Mouse (Mus musculus) intestine, embryonic 16.5 days (tissue): ENCODE measurements around the gene Serpinb7. TPM values are rescaled to one million over a fixed set of nuclear protein-coding genes. Genes with fewer than 3 reads are reported as not detected.
A peak's percentile ranks its signal among the peaks of the same experiment; 100 is the strongest.

Experiments used
- ATAC-seq: fragments of 200-750 bp; cut with Nextera tagmentation; 2 replicates; pipeline ENCODE4 v1.8.0; 2017; ENCODE audit warnings: moderate TSS enrichment, moderate library complexity
- H3K27ac ChIP-seq: fragments of 300-500 bp; sonication (generic); 2 replicates; pipeline ENCODE4 v1.5.1; 2014; ENCODE audit warnings: mild to moderate bottlenecking, low read length
- H3K27me3 ChIP-seq: fragments of 300-500 bp; sonication (generic); replicated peaks from 2 replicates; pipeline ENCODE4 v1.6.1; 2014; ENCODE audit warnings: low read length, control low read depth, mixed read lengths; ENCODE audit not compliant: control insufficient read depth, insufficient read depth
- H3K36me3 ChIP-seq: fragments of 300-500 bp; sonication (generic); 2 replicates; pipeline ENCODE4 v1.6.1; 2014; ENCODE audit warnings: low read length, control low read depth; ENCODE audit not compliant: control insufficient read depth, insufficient read depth
- H3K4me1 ChIP-seq: fragments of 300-500 bp; sonication (generic); 2 replicates; pipeline ENCODE4 v1.6.1; 2014; ENCODE audit warnings: low read length, control low read depth, mixed read lengths; ENCODE audit not compliant: control insufficient read depth, insufficient read depth
- H3K4me2 ChIP-seq: fragments of 300-500 bp; sonication (generic); 2 replicates; pipeline ENCODE4 v1.6.1; 2014; ENCODE audit warnings: low read depth, low read length, control low read depth
- H3K4me3 ChIP-seq: fragments of 300-500 bp; sonication (generic); 2 replicates; pipeline ENCODE4 v1.5.1; 2014; ENCODE audit warnings: mild to moderate bottlenecking, low read length
- H3K9ac ChIP-seq: fragments of 300-500 bp; sonication (generic); 2 replicates; pipeline ENCODE4 v1.6.1; 2014; ENCODE audit warnings: low read depth, low read length
- H3K9me3 ChIP-seq: fragments of 300-500 bp; sonication (generic); 2 replicates; pipeline ENCODE4 v1.6.1; 2016; ENCODE audit warnings: low read length, control low read depth; ENCODE audit not compliant: control insufficient read depth
- WGBS: fragments of 180-500 bp; shearing (Covaris S2); extraction: QIAGEN DNeasy Blood & Tissue Kit; methylation state at CpG from one replicate; pipeline ENCODE4 v1.1.7; 2014; 5-methylcytosine and 5-hydroxymethylcytosine counted together
- polyA plus RNA-seq: library from polyadenylated mRNA; unstranded; fragments of >200 nt; fragmentation: Nextera tagmentation; extraction: Ambion mirVana; gene quantifications from 2 replicates; pipeline ENCODE4 v1.2.1, GENCODE M21; 2015

Serpinb7 gene
- polyA plus RNA-seq, 1 experiment from 2014 or later: 0.11 TPM

- Histone ChIP-seq H3K4me3 (no peak overlapping the region), H3K27ac (no peak overlapping the region), H3K4me1 (no peaks in the 10 kb centered on the region), H3K9me3 (no peaks in the 10 kb centered on the region), H3K36me3 (no peaks in the 10 kb centered on the region), H3K9ac (no peak overlapping the region), H3K4me2 (no peak overlapping the region), H3K27me3 (no peaks in the 10 kb centered on the region)
- no peak for ATAC-seq
- 78% methylated on average over 5 of the region's 5 CpGs for WGBS
Observed at GRCm38 (mm10) chr1:107445352-107445751, 45.9 kb downstream of the Serpinb7 start.

- no peak overlapping the region for H3K27ac ChIP-seq
- no peak overlapping the region for H3K9ac ChIP-seq
- H3K27me3 ChIP-seq: no peaks in the 10 kb centered on the region
- H3K4me3 ChIP-seq: no peak overlapping the region
- no peaks in the 10 kb centered on the region for H3K9me3 ChIP-seq
- no peaks in the 10 kb centered on the region for H3K36me3 ChIP-seq
- H3K4me1 ChIP-seq: no peaks in the 10 kb centered on the region
- H3K4me2 ChIP-seq: no peak overlapping the region
- 71% methylated on average over 3 of the region's 3 CpGs for whole genome bisulfite sequencing
- ATAC-seq: no peak
Observed at GRCm38 (mm10) chr1:107447228-107447931, 47.9 kb downstream of the Serpinb7 start.

GRCm38 (mm10) chr1:107479909-107480308 lies 80.5 kb downstream of the Serpinb7 start:
- Histone ChIP-seq H3K4me1 (no peaks in the 10 kb centered on the region), H3K4me3 (no peak overlapping the region), H3K36me3 (no peaks in the 10 kb centered on the region), H3K9me3 (no peaks in the 10 kb centered on the region), H3K27me3 (no peaks in the 10 kb centered on the region), H3K4me2 (no peak overlapping the region), H3K9ac (no peak overlapping the region), H3K27ac (no peak overlapping the region)
- ATAC-seq: no peak

- H3K4me3 ChIP-seq: no peak overlapping the region
- peak; percentile 81 for ATAC-seq
- H3K9me3 ChIP-seq: no peaks in the 10 kb centered on the region
- H3K36me3 ChIP-seq: no peaks in the 10 kb centered on the region
- H3K4me1 ChIP-seq: no peaks in the 10 kb centered on the region
- no peak overlapping the region for H3K9ac ChIP-seq
- WGBS: 21% methylated on average over 11 of the region's 11 CpGs
- 0 out of 2 replicates have a peak overlapping the region, but pooled peaks have one; percentile 25 for H3K4me2 ChIP-seq
- no peaks in the 10 kb centered on the region for H3K27me3 ChIP-seq
- no peak overlapping the region for H3K27ac ChIP-seq
Observed at GRCm38 (mm10) chr1:107481452-107481851, 82.0 kb downstream of the Serpinb7 start.

GRCm38 (mm10) chr1:107489577-107489976 lies 90.1 kb downstream of the Serpinb7 start:
- Histone ChIP-seq H3K36me3 (no peaks in the 10 kb centered on the region), H3K4me3 (no peak overlapping the region), H3K27ac (no peak overlapping the region), H3K9ac (no peak overlapping the region), H3K4me1 (no peaks in the 10 kb centered on the region), H3K9me3 (no peaks in the 10 kb centered on the region), H3K4me2 (no peak overlapping the region), H3K27me3 (no peaks in the 10 kb centered on the region)
- no peak for ATAC-seq
- 81% methylated on average over 8 of the region's 8 CpGs for WGBS

- Histone ChIP-seq H3K36me3 (no peaks in the 10 kb centered on the region), H3K27me3 (no peaks in the 10 kb centered on the region), H3K27ac (no peak overlapping the region), H3K9ac (no peak overlapping the region), H3K9me3 (no peaks in the 10 kb centered on the region), H3K4me2 (no peak overlapping the region), H3K4me3 (no peak overlapping the region), H3K4me1 (no peaks in the 10 kb centered on the region)
- WGBS: 83% methylated on average over 2 of the region's 2 CpGs
- ATAC-seq: no peak
Observed at GRCm38 (mm10) chr1:107496789-107497188, 97.3 kb downstream of the Serpinb7 start.

GRCm38 (mm10) chr1:107502025-107502424 lies 102.6 kb downstream of the Serpinb7 start:
- no peak overlapping the region for H3K4me3 ChIP-seq
- H3K9me3 ChIP-seq: no peaks in the 10 kb centered on the region
- no peaks in the 10 kb centered on the region for H3K36me3 ChIP-seq
- no peak for ATAC-seq
- H3K4me2 ChIP-seq: no peak overlapping the region
- no peaks in the 10 kb centered on the region for H3K4me1 ChIP-seq
- no peak overlapping the region for H3K27ac ChIP-seq
- no peak overlapping the region for H3K9ac ChIP-seq
- H3K27me3 ChIP-seq: no peaks in the 10 kb centered on the region

Other genes starting within 250 kb of the Serpinb7 start
- gene Serpinb3b, start 121.3 kb upstream of the Serpinb7 start, polyA plus RNA-seq: not detected in 2 replicates
- gene Serpinb3c, start 121.3 kb upstream of the Serpinb7 start, polyA plus RNA-seq: not detected in 2 replicates
- not detected in 2 replicates for gene Serpinb11, start 38.5 kb upstream of the Serpinb7 start, polyA plus RNA-seq
- 0.12 TPM in 1 of 2 replicates, not detected in the other for gene Serpinb2, start 111.8 kb downstream of the Serpinb7 start, polyA plus RNA-seq
- gene Serpinb8, start 190.4 kb downstream of the Serpinb7 start, polyA plus RNA-seq: 0.72 and 0.81 TPM in 2 replicates